ENCODE assay signal across 11 mouse cellular contexts in genomic region chr1:89617336-89617735, GRCm38 (mm10).
A peak's percentile ranks its signal among the peaks of the same experiment; 100 is the strongest.
DNase-seq lines count a peak whose midpoint lies in the region; ATAC-seq and TF ChIP-seq lines count a peak whose summit lies in the region.
"Had no signal": no experiment of that assay in that cellular context is flagged by ENCODE, and none has a peak within 500 bp of the region (broad histone marks: within the 10 kb centered on the region; RNA-seq: fewer than 3 reads in every experiment).

No protein-coding gene starts in this region.

- ATAC-seq in lung, postnatal 0 days, result no peak
- ATAC-seq in hindbrain, embryonic 11.5 days (ENCODE audit: low FRiP score), result no peak
- ATAC-seq: midbrain, embryonic 16.5 days had no signal

- H3K27me3 ChIP-seq in lung, postnatal 0 days (replicated peaks; ENCODE audit: insufficient read depth, low read length), result no peaks in the 10 kb centered on the region
- no peaks in the 10 kb centered on the region for H3K27me3 ChIP-seq in hindbrain, embryonic 11.5 days (ENCODE audit: control insufficient read depth, insufficient read depth, low read length)
- H3K27me3 ChIP-seq: limb, embryonic 15.5 days had no signal

- no peak overlapping the region for H3K27ac ChIP-seq in lung, postnatal 0 days (ENCODE audit: low read length)
- no peak overlapping the region for H3K27ac ChIP-seq in hindbrain, embryonic 11.5 days (ENCODE audit: low read depth, low read length)
- H3K27ac ChIP-seq: limb, embryonic 15.5 days had no signal

- H3K4me3 ChIP-seq in lung, postnatal 0 days (ENCODE audit: low read depth, low read length), result no peak overlapping the region
- H3K4me3 ChIP-seq in hindbrain, embryonic 11.5 days (ENCODE audit: low read depth, low read length), result no peak overlapping the region
- H3K4me3 ChIP-seq: limb, embryonic 15.5 days had no signal

- no peak overlapping the region for H3K4me2 ChIP-seq in lung, postnatal 0 days (replicated peaks; ENCODE audit: low read depth, low read length)
- no peak overlapping the region for H3K4me2 ChIP-seq in hindbrain, embryonic 11.5 days (replicated peaks; ENCODE audit: low read depth, low read length)
- H3K4me2 ChIP-seq: limb, embryonic 15.5 days had no signal

- peak; percentile 63 for DNase-seq in lung, postnatal 10 days
- no peak for DNase-seq in lung, postnatal 0 days (ENCODE audit: low spot score)
- peak; percentile 76 for DNase-seq in fibroblast of lung, adult 2 months (ENCODE audit: low read depth)
- DNase-seq in heart, adult 8-10 months (ENCODE audit: low spot score), result peak; percentile 65
- DNase-seq in ovary, postnatal 14 days (ENCODE audit: low spot score), result peak; percentile 17
- DNase-seq in embryo, embryonic 9.5 days (ENCODE audit: extremely low spot score), result no peak
- DNase-seq in hindbrain, embryonic 11.5 days (ENCODE audit: low spot score), result no peak
- DNase-seq: kidney, postnatal 4 days; right cerebral cortex, postnatal 4 days had no signal

- no peak for TF ChIP-seq CTCF in lung, postnatal 0 days (IDR thresholded peaks at IDR 0.05)

- H3K9me3 ChIP-seq in lung, postnatal 0 days (ENCODE audit: low read length), result no peaks in the 10 kb centered on the region
- H3K9me3 ChIP-seq in hindbrain, embryonic 11.5 days (ENCODE audit: control insufficient read depth, low read length), result no peaks in the 10 kb centered on the region
- H3K9me3 ChIP-seq: limb, embryonic 15.5 days had no signal

- H3K9ac ChIP-seq in lung, postnatal 0 days (replicated peaks; ENCODE audit: low read depth), result no peak overlapping the region
- no peak overlapping the region for H3K9ac ChIP-seq in hindbrain, embryonic 11.5 days (ENCODE audit: low read depth, low read length)
- H3K9ac ChIP-seq: limb, embryonic 15.5 days had no signal

- 0 out of 2 replicates have a peak, but pooled peaks cover 5% of the 10 kb centered on the region for H3K36me3 ChIP-seq in lung, postnatal 0 days (ENCODE audit: insufficient read depth, low read length)
- no peaks in the 10 kb centered on the region for H3K36me3 ChIP-seq in hindbrain, embryonic 11.5 days (ENCODE audit: control insufficient read depth, insufficient read depth, low read length)

- no peaks in the 10 kb centered on the region for H3K4me1 ChIP-seq in lung, postnatal 0 days (ENCODE audit: insufficient read depth, low read depth, low read length)
- no peaks in the 10 kb centered on the region for H3K4me1 ChIP-seq in hindbrain, embryonic 11.5 days (replicated peaks; ENCODE audit: control insufficient read depth, insufficient read depth, low read length)

- WGBS in lung, postnatal 0 days, result 73% methylated on average over 9 of the region's 9 CpGs
- WGBS in hindbrain, embryonic 11.5 days, result 91% methylated on average over 9 of the region's 9 CpGs

- no peak for TF ChIP-seq EP300 in lung, postnatal 0 days (IDR thresholded peaks at IDR 0.05)

Comparison
In these comparisons a context has a peak if more than half of its experiments do, and no peak if none do; other contexts are left out.
1. DNase-seq: peak in lung, postnatal 10 days (single experiment), fibroblast of lung, adult 2 months (single experiment), heart, adult 8-10 months (single experiment) and ovary, postnatal 14 days (single experiment); none in lung, postnatal 0 days (single experiment), embryo, embryonic 9.5 days (single experiment) and hindbrain, embryonic 11.5 days (single experiment).